Mouse (Mus musculus) left cerebral cortex, adult 9 months (tissue): ENCODE data around the gene Phrf1.

Source experiments
- DNase-seq, 2 experiments: peaks; one replicate each; pipeline ENCODE4 v3.0.0; 2022; ENCODE audit warnings: low spot score in 2 of 2

Gene Phrf1

DNA sequence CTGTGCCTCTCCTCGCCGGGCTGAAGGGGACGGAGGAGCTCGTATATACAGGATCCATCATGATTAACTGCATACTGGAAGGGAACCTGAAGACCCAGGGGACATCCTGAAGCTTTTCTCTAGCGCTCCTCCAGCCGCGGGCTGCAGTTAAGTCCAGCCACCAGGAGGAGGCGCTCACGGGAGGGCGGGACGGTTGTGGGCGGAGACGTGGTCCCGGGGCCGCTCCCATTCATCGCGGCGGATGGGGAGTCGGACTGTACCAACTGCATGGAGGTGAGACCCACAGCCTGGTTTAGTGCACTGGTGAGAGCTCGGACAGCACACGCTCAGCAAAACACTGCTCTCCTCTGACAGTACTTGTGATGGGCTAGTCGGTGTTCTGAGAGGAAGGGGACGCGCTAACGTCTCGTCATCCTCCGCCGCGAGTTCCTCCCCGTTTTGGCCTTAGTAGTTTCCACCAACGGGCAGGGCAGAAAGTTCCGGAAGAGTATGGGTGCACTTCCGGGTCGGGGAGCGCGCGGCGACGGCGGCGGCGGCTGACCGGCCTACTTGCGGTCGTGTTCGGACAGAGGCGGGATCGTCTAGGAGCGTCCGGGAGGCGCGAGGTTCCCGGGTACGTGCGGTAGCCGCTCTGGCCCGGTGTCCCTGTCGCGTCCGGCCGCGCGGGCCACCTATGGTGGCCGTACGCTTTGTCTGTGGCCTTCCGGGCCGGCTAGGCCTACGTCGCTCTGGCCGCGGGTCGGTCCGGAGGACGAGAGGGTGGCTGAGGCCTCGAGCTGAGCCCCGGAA lies at the start of gene Phrf1:
Gene Phrf1 (plus strand): TSS at position 506 of the 789 bp plus-strand sequence.
- DNase-seq, result peak; percentile 66 to 92

DNA sequence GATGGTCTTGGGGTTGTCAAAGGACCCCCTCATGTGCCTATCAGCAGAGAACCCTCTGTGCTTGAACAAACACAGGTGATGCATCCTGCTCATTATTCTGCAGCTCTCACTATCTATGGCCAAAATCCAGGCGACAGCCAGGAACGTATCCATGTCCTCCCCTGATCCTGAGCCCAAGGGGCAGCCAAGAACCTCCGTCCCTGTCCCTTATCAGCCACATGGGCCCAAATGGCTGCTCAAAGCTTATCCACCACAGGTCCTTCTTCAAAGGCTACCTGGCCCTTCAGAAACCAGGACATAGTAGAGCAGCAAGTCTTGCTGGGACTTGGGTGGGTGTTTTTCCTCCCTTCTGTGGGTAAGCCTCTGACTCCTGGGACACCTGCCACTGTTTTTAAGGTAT lies 40.4 kb upstream of the Phrf1 start:
- no peak for DNase-seq

GRCm38 (mm10) chr7:141188733-141189132 lies 39.9 kb upstream of the Phrf1 start:
- no peak for DNase-seq

DNA sequence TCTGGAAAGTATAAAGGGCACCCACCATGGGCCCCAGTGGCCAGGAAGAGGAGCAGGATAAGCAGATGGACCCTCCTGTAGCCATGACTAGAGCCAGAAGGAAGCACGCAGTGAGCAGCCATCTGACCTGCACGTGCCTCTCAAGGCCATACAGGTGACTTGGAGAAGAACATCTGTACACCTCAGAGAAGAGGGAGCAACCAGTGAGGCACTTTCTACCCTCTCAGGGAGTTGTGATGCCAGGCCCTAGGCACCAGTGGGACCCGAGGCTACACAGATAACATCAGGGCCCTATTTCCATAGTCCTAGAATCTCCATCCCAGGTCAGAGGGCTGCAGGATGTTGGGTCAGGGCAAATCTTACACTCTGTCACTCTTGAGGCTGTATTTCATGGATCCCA lies 38.4 kb upstream of the Phrf1 start:
- no peak for DNase-seq

DNA sequence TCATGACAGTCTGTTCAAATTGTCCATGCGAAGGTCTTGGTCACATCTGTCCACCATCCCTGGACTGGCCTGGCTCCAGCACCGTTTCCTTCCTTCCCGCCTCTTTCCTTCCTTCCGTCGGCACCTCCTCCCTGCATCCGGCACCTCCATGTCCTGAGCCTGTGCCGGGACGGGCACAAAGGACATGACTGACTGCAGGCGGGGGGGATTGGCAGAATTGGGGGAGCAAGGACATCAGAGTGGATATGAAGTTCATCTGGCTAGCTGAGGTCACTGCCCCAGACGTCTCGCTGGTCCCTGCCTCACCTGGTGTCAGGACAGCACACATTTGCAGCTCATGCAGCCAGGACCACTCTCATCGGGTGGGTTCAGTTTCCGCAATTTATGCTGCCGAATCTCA lies 37.5 kb upstream of the Phrf1 start:
- no peak for DNase-seq

DNA sequence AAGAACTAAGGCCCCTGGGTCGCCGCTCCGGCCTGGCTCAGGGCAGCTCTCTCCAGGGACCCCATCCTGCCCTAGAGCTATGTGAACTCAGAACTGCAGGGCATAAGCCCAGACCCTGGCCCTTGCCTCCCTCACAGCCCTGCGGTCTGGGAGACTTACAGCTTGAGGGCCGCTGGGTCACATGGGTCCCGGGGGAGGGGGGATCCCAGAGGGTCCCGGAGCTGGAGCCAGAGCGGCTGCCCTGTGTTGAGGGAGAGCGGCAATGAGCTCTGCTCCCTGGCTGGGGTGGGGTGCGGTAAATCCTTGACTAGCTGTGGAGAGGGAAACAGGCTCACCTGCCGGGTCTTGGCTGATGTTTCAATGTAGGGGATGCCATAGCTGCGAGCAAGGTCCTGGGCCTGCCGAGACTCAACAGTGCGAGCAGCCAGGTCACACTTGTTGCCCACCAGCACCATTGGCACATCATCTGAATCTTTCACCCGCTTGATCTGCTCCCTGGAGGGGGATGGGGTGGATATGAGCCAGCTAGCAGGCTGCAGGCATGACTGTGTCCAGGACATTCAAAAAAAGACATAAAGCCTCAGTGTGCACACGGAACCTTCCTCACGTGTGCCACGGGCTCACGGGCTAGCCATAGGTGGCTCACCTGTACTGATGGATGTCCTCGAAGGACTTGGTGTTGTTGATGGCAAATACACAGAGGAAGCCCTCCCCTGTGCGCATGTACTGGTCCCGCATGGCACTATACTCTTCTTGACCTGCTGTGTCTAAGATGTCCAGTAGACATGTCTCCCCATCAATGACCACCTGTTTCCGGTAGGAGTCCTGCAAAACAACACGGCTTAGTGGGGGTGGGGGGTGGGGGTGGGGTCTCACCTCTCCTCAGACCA lies 36.5 kb upstream of the Phrf1 start:
- no peak for DNase-seq

GRCm38 (mm10) chr7:141192776-141193347 lies 35.7 kb upstream of the Phrf1 start:
- no peak for DNase-seq

- DNase-seq, result peak in 1 of 2 experiments; percentile 29
These were observed 35.2 kb upstream of the Phrf1 start for GRCm38 (mm10) chr7:141193348-141193856.

DNA sequence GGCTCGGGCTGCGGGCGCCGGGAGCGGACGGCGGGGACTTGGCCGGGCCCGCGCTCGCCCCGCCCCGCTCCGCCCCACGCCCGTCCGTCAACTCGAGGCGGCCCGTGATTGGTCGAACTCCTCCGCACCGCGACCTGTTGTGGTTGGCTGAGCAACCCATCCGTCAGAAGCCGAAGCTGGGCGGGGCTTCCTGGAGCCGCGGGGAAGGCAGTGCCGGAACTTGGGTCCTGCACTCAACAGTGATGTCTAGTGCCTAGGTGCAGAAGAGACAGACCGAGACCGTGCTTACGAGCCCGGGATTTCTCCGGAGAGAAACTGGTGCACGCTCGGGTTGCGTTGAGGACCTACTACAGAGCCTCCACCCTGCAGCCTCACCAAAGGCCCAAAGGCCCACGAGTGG lies 34.6 kb upstream of the Phrf1 start, which contains the start of the genes Hras and Lrrc56:
Gene Hras (minus strand): TSS at position 58 of the 400 bp plus-strand sequence.
Gene Lrrc56 (plus strand): TSS at position 210 of the 400 bp plus-strand sequence.
- peak; percentile 91 to 98 for DNase-seq

DNA sequence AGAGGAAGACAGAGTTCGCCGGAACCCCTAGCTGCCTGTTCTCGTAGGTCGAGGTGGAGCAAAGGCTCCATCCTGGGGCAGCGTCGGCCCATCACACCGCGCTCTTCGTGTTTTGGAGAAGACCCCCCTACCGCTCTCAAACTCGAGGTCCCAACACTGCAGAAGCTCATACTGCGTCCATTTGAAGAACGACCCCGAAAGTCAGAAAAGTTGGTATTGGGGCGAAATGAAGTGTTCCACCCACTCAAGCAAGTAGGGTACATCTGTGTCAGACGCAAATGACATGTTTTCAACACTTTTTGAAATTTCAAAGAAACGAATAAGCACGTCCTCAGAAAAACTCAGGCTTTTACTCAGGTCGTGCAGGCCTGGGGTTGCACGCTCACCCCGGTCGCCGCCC lies 34.2 kb upstream of the Phrf1 start:
- no peak for DNase-seq

GRCm38 (mm10) chr7:141194830-141195229 lies 33.8 kb upstream of the Phrf1 start:
- peak; percentile 61 to 88 for DNase-seq

- DNase-seq, result no peak
These were observed 32.8 kb upstream of the Phrf1 start for GRCm38 (mm10) chr7:141195754-141196153.

DNA sequence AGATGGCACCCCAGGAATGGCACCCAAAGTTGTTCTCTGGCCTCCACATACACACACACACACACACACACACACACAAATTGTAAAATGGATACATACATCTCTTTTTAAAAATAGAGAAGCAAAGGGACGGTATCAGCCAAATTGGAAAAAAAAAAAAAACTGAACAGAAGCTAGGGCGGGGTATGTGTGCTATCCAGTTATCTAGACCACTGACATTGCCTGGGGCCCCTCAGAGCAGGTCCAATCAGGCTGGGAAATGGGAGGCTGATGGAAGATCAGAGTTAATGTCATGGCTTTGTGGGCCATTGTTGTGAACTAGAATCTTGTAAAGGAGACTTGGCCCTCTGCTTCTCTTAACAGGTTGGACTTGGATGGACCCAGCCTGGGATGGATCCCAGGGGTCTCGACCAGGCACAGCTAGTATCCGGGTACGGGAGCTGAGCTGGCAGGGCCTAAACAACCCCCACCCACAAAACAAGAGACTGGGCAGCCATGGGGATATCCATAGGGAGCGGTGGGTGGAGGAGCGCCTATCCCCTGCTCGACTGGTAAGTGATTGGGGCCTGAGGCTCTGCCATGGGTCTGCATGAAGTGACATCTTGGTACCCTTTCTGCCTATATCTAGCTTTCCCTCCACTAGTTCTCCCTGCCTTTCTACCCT lies 31.8 kb upstream of the Phrf1 start:
- DNase-seq, result no peak

- DNase-seq, result no peak
These were observed 30.5 kb upstream of the Phrf1 start for GRCm38 (mm10) chr7:141198121-141198520.

DNA sequence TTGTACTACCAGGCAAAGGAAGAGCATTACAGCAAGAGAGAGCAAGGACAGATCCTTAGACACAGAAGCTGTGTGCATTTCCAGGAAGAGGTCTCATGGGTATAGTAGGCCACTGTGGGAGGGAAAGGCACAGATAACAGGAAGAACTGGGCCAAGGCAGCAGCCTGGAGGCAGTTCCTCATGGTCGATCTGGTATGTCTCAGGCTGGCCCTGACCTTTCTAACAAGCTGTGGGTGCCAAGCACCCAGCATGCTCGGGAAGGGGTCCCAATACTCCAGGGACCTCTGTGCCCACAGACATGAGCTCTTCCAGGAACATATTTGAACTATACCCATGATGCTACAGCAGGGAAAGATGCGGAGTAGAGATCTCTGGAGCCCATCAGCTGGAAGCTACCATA lies 24.0 kb upstream of the Phrf1 start:
- DNase-seq, result no peak

GRCm38 (mm10) chr7:141205504-141205903 lies 23.1 kb upstream of the Phrf1 start:
- DNase-seq, result no peak

GRCm38 (mm10) chr7:141206182-141206937 lies 22.2 kb upstream of the Phrf1 start:
- no peak for DNase-seq

DNA sequence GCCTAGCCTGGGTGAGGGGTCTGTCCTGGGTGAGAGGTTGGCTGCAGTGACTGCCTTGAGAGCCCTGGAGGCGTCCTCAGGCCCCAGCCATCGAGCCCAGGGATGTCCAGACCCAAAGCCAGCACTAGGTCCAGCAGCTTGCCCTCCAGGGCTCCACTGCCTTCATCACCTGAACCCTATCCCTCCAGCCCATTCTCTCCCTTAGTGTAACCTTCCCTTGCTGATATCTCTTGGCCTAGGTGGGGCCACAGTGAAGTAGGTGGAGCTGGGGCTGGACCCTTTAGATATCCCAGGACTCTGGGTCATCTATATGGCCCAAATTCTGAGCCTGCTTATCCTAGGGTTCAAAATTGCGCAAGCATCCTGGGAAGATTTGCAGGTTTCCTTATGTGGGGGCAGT lies 19.1 kb upstream of the Phrf1 start:
- DNase-seq, result no peak

GRCm38 (mm10) chr7:141210137-141210536 lies 18.4 kb upstream of the Phrf1 start:
- DNase-seq, result no peak

GRCm38 (mm10) chr7:141210606-141211131 lies 17.9 kb upstream of the Phrf1 start:
- no peak for DNase-seq

DNA sequence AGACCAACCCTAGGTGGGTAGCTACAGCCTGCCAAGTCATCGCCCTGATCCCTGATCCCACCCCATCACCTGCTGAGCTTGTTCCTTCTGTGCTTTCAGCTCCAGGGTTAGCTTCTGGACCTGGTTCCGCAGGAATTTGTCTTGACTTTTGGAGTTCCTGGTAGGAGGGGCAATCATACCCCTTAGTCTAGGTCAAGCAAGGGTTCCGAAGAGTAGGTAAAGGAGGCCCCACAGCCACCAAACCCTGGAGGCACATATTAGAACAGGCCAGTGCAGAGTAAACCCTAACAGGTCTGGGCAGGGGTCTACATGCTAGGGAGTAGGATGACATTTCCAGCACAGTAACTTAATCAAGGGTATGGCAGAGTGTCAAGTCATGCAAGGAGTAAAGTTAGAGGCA lies 15.5 kb upstream of the Phrf1 start:
- no peak for DNase-seq
